Mouse (Mus musculus): Measurements from ENCODE around the gene Crk.

GRCm38 (mm10) chr11:75666296-75666695, 12.8 kb upstream of the Crk start:
- TF ChIP-seq CTCF (IDR thresholded peaks at IDR 0.05; ENCODE audit: control insufficient read depth, insufficient read depth, insufficient replicate concordance, low read depth, low read length), result no peak
- no peak for TF ChIP-seq POLR2A (IDR thresholded peaks at IDR 0.05; ENCODE audit: control insufficient read depth, low read depth, low read length)

All from testis, adult 2 months (tissue).